Mouse (Mus musculus): ENCODE measurements around the gene Irgq. TPM values are rescaled to one million over a fixed set of nuclear protein-coding genes. Genes with fewer than 3 reads are reported as not detected.

Gene Irgq
- polyA plus RNA-seq, 1 experiment from 2014 or later: 8.4 TPM

DNA sequence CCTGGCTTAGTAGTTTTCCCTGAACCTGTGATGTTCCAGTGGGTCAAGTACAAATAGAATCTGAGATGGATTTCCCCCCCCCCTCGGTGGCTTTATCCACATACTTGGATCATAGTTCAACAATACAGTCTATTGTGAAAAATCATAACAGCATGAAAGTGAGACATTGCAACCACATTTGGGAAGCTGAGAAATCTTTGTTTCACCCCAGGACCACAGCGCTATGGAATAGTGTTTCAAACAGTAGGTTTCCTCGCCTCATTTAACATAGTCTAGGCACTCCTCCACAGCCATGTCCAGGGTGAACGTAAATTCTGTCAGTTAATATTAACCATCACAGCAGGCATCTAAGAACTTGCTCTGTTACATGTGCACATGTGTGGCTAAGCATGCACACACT lies 6.6 kb downstream of the Irgq start:
- WGBS: 89% methylated on average over 4 of the region's 4 CpGs
- Histone ChIP-seq H3K27ac (replicated peaks) (no peak overlapping the region), H3K9me3 (replicated peaks) (0 out of 2 replicates have a peak, but pooled peaks cover 5% of the 10 kb centered on the region), H3K27me3 (ENCODE audit: low read depth, poor library complexity, severe bottlenecking) (peaks cover 40% of the 10 kb centered on the region), H3K4me1 (peaks cover 20% of the 10 kb centered on the region), H3K4me3 (no peak overlapping the region), H3K36me3 (peaks cover 37% of the 10 kb centered on the region)
- no peak for DNase-seq (ENCODE audit: low spot score)

DNA sequence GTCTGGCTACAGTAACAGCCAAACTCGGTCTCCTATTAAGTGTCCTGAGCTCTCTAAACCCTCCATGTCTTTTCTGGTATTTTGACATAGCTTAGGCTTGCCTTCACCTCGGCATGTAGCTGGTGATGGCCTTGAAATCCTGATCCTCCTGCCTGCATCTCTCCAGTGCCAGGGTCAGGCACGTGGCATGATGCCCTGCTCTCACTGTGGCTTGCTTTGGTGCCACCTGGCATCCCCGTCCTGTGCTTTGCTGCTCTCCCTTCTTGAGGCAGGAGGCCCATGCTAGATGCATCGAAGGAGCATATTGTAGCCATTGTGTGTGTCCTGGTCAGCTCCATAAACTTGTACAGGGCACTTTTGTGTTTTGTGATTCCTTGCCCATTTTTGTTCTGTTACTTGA lies 7.1 kb downstream of the Irgq start:
- Histone ChIP-seq H3K27ac (replicated peaks) (no peak overlapping the region), H3K4me1 (peaks cover 15% of the 10 kb centered on the region), H3K9me3 (replicated peaks) (0 out of 2 replicates have a peak, but pooled peaks cover 5% of the 10 kb centered on the region), H3K27me3 (ENCODE audit: low read depth, poor library complexity, severe bottlenecking) (peaks cover 35% of the 10 kb centered on the region), H3K36me3 (peaks cover 37% of the 10 kb centered on the region), H3K4me3 (no peak overlapping the region)
- 77% methylated on average over 5 of the region's 5 CpGs for WGBS
- DNase-seq (ENCODE audit: low spot score): no peak

DNA sequence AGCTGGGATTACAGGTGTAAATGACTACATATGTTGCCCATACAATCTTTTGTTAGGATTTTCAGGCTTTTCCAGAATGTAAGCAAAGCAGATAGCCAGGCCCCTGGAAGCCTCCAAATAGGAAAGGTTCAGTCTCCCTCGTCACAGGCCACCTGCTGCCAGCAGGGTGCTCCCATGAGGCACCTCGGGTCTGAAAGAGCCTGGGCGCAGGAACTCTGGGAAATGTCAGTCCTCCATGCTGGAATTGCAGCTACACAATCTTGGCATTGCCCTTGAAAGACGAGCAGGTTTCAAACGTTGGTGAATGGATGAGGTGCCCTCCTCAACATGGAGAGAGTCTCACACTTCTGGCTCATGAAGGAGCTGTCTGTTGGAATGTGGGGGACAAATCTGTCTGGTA lies 7.7 kb downstream of the Irgq start:
- H3K9me3 ChIP-seq (replicated peaks): 0 out of 2 replicates have a peak, but pooled peaks cover 5% of the 10 kb centered on the region
- no peak overlapping the region for H3K27ac ChIP-seq (replicated peaks)
- H3K27me3 ChIP-seq (ENCODE audit: low read depth, poor library complexity, severe bottlenecking): peaks cover 30% of the 10 kb centered on the region
- WGBS: 50% methylated on average over 5 of the region's 5 CpGs
- no peak for DNase-seq (ENCODE audit: low spot score)
- H3K36me3 ChIP-seq: peaks cover 35% of the 10 kb centered on the region
- H3K4me3 ChIP-seq: no peak overlapping the region
- peaks cover 13% of the 10 kb centered on the region for H3K4me1 ChIP-seq

DNA sequence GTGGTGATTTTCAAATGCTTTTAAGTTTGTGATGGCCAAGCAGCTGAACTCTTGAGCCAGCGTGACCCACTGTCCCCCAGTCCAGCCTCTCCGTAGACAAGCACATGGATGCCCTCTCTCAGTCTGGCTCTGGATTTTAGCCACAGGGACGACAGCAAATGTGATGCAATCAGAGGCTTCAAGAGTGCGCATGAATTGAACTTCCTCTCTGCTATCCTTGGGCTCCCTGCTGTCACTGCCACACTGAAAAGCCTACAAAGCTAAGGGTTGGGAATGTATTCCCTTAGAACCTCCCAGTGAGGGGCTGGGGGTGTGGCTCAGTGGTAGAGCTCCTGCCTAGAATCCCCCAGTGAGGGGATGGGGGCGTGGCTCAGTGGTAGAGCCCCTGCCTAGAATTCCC lies 8.2 kb downstream of the Irgq start:
- WGBS: 86% methylated on average over 5 of the region's 5 CpGs
- Histone ChIP-seq H3K27ac (replicated peaks) (no peak overlapping the region), H3K27me3 (ENCODE audit: low read depth, poor library complexity, severe bottlenecking) (peaks cover 24% of the 10 kb centered on the region)

DNA sequence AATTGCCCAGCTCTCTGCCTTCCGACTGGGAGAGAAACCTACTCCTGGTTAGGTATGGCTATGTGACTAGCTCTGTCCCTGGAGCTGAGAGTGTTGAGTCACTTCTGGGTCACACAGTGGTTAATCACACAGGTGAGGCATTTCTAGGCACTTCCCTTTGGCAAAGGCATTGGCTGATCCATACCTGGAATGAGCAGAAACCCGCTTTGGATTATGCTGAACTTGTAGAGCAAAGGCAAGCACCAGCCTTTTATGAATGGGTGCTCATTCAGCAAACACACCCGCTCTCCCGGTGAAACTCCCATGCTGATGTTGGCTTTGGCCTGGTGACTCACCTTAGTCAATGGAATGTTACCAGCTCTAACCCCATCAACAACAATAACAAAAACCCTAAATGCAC lies 9.2 kb downstream of the Irgq start:
- Histone ChIP-seq H3K4me3 (no peak overlapping the region), H3K27me3 (ENCODE audit: low read depth, poor library complexity, severe bottlenecking) (peaks cover 14% of the 10 kb centered on the region), H3K4me1 (no peaks in the 10 kb centered on the region), H3K27ac (replicated peaks) (no peak overlapping the region), H3K9me3 (replicated peaks) (0 out of 2 replicates have a peak, but pooled peaks cover 5% of the 10 kb centered on the region), H3K36me3 (peaks cover 20% of the 10 kb centered on the region)
- DNase-seq (ENCODE audit: low spot score): no peak
- WGBS: 87% methylated on average over 4 of the region's 4 CpGs

More for the DNA sequence above, 8.2 kb downstream of the Irgq start:
- H3K4me3 ChIP-seq: no peak overlapping the region
- DNase-seq (ENCODE audit: low spot score): no peak
- peaks cover 7% of the 10 kb centered on the region for H3K4me1 ChIP-seq
- H3K9me3 ChIP-seq (replicated peaks): 0 out of 2 replicates have a peak, but pooled peaks cover 5% of the 10 kb centered on the region
- H3K36me3 ChIP-seq: peaks cover 29% of the 10 kb centered on the region

DNA sequence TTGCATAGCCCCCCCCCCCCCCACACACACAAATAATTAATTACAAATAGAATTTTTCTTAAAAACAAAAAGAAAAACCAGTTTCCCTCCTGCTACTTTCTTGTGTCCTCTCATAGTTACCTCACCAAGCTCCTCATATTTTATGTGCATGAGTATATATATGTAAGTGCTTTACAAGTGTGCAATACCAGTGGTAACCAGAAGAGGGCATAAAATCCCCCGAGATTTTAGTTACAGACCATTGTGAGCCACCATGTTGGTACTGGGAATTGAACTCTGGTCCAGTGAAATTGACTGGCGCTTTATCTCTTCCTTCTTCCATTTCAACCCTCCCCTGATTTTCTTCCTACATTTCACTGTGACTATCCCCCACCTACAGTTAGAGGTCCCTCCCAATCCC lies 14.0 kb downstream of the Irgq start:
- H3K4me1 ChIP-seq: peaks cover 19% of the 10 kb centered on the region
- no peaks in the 10 kb centered on the region for H3K27me3 ChIP-seq (ENCODE audit: low read depth, poor library complexity, severe bottlenecking)
- H3K27ac ChIP-seq (replicated peaks): no peak overlapping the region
- H3K9me3 ChIP-seq (replicated peaks): no peaks in the 10 kb centered on the region
- H3K36me3 ChIP-seq: peaks cover 17% of the 10 kb centered on the region
- no peak for DNase-seq (ENCODE audit: low spot score)
- no peak overlapping the region for H3K4me3 ChIP-seq
- 75% methylated on average over 2 of the region's 2 CpGs for WGBS

DNA sequence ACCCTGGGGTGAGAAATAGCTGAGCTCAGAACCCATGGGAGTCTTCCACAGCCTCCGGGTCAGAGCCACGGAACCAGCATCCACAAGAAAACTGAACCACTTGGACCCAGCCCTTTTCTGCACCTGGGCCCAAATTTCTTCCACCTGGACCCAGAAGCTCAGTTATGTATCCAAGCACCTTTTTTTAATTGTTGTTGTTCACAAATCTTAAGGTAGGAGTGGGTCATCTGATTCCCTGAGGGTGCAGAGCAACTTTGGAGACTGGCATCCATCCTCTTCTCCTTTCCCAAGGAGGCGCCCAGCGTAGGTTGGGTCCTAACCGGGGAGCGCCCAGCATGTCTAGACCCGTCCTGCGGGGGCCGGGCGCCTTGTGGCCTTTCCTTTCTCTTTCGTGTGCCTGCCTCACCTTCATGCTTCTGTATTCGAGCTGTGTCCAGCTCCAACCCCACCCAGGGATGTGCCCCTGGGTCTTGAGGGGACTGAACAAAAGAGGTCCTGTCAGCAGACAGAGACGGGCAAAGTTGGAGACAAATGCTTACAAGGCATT lies 15.7 kb downstream of the Irgq start, which contains the start of the genes Pinlyp and Xrcc1:
Pinlyp (minus strand) TSS at position 51 of the 547 bp plus-strand sequence.
Xrcc1 (plus strand) TSS at position 222 of the 547 bp plus-strand sequence.
- no peak for DNase-seq (ENCODE audit: low spot score)
- WGBS: 38% methylated on average over 13 of the region's 13 CpGs
- H3K9me3 ChIP-seq (replicated peaks): no peaks in the 10 kb centered on the region
- H3K36me3 ChIP-seq: peaks cover 34% of the 10 kb centered on the region
- H3K27ac ChIP-seq (replicated peaks): peak within 1 kb of the TSS; percentile 90
- no peaks in the 10 kb centered on the region for H3K27me3 ChIP-seq (ENCODE audit: low read depth, poor library complexity, severe bottlenecking)
- H3K4me3 ChIP-seq: peak within 1 kb of the TSS; percentile 88
- peaks cover 19% of the 10 kb centered on the region for H3K4me1 ChIP-seq

DNA sequence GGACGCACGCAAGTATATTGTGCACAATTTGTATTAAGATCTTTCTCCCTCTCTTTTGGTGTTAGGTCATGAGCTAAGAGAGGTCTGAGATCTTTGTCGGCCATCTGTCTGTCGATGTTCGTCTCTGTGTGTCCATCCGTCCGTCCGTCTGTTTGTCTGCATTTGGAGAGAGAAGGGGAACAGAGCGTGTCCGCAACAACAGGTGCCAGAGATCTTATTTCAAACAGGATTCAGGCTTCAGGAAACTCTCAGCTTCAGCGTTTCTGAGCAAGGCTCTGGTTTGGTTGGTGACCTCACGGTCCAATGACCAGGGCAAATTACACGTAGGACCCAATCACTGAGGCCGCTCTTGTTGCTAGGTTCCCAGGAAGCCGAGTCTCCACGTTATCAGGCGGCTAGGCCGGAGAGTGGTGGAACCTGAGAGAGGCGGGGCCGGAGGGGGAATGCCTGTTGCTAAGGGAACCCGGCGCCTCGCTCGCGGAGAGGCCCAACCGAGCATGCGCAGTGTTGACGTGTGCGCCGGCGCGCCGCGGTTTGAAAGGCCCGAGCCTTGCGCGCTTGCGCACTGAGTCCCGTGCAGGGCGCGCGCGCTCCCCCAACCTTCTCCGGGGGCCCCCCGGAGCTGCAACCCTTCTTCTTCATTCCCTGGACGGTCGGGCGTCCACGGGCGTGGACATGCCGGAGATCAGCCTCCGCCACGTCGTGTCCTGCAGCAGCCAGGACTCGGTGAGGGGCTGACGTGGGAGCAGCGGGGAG lies 16.3 kb downstream of the Irgq start:
- Histone ChIP-seq H3K9me3 (replicated peaks) (no peaks in the 10 kb centered on the region), H3K36me3 (peaks cover 40% of the 10 kb centered on the region), H3K4me1 (peaks cover 19% of the 10 kb centered on the region), H3K27ac (replicated peaks) (peak overlapping the region; percentile 90), H3K4me3 (peak overlapping the region; percentile 88), H3K27me3 (ENCODE audit: low read depth, poor library complexity, severe bottlenecking) (no peaks in the 10 kb centered on the region)
- WGBS: 1% methylated on average over 57 of the region's 57 CpGs
- peak; percentile 99 for DNase-seq (ENCODE audit: low spot score)

DNA sequence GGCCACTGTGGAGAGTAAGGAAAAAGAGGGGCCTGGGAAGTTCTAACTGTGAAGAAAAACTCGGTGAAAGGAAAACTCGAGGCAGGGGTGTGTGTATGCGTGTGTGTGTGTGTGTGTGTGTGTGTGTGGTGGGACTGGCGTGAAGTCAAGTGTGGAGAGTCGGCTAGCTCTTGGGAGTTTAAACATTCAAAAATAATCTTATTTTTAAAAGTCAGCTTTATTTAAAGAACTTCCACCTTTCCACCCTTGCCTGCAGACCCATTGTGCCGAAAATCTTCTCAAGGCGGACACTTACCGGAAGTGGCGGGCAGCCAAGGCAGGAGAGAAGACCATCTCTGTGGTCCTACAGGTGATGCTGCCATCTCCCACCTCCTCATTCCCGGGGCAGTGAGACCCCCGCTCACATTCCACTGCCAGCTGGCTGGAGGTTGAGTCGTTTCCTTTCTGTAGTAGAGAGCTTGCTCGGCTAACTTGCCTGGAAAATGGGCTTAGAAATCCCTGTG lies 17.1 kb downstream of the Irgq start:
- Histone ChIP-seq H3K4me1 (peaks cover 19% of the 10 kb centered on the region), H3K36me3 (peaks cover 48% of the 10 kb centered on the region), H3K4me3 (peak overlapping the region; percentile 88), H3K27me3 (ENCODE audit: low read depth, poor library complexity, severe bottlenecking) (no peaks in the 10 kb centered on the region), H3K9me3 (replicated peaks) (no peaks in the 10 kb centered on the region), H3K27ac (replicated peaks) (peak overlapping the region; percentile 90)
- WGBS: 39% methylated on average over 13 of the region's 13 CpGs
- DNase-seq (ENCODE audit: low spot score): no peak

DNA sequence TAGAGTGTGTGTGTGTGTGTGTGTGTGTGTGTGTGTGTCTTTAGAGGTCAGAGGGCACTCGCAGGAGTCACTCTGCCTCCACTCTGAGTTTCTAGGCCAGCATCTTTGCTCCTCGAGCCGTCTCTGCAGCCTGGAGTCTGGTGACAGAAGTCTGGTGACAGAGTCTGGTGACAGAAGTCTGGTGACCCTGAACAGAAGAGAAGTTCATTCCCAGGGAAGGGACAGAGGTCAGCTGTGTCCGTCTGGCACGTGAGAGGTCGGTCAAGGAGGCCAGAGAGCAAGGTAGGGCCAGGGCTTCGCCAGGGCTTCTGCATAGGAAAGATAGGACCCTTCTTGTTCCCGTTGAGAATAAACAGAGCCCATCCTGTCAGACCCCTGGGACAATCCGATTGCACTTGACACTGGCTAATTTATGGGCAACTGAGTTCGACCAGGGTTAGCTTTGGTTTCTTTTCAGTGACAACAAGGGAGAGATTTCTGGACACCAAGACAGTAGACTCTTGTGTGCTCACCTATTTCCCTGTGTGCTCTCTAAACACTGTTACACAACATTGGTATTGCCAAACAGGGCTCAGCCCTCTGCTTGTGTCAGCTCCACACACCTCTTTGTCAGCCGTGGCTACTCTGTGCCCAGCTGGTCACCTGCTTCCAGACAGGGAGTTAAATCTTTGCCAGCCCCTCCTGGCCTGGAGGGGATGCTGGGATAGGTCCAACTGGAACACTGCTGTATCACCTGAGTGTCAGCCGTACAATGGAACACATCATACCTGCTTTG lies 21.7 kb downstream of the Irgq start:
- Histone ChIP-seq H3K9me3 (replicated peaks) (no peaks in the 10 kb centered on the region; the same call in 1 of the 2 replicates), H3K27ac (replicated peaks) (no peak overlapping the region), H3K27me3 (ENCODE audit: low read depth, poor library complexity, severe bottlenecking) (no peaks in the 10 kb centered on the region), H3K4me3 (no peak overlapping the region), H3K36me3 (peaks cover 89% of the 10 kb centered on the region), H3K4me1 (peaks cover 10% of the 10 kb centered on the region)
- no peak for DNase-seq (ENCODE audit: low spot score)
- 90% methylated on average over 12 of the region's 12 CpGs for WGBS

DNA sequence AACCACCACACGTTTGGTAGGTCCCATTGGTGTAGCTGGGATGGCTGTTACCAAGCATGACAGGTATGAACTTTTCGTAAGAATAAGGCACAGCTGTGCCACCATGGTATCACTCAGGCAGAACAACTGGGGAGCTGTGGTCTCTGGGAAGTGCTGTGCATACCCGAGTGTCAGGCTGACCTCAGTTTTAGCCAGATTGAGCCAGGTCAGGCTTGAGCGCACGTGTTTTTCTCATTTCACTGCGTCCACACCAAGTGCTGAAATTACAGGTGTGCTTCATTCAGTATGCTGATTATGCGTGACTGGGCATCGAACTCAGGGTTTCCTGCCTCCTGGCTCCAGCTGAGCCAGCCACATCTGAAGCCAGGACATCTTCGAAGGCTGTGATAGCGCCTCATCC lies 25.3 kb downstream of the Irgq start:
- H3K4me3 ChIP-seq: no peak overlapping the region
- WGBS: 95% methylated on average over 10 of the region's 10 CpGs
- no peaks in the 10 kb centered on the region for H3K4me1 ChIP-seq
- H3K36me3 ChIP-seq: peaks cover 91% of the 10 kb centered on the region
- DNase-seq (ENCODE audit: low spot score): no peak
- H3K27me3 ChIP-seq (ENCODE audit: low read depth, poor library complexity, severe bottlenecking): no peaks in the 10 kb centered on the region
- no peak overlapping the region for H3K27ac ChIP-seq (replicated peaks)
- no peaks in the 10 kb centered on the region; the same call in 1 of the 2 replicates for H3K9me3 ChIP-seq (replicated peaks)

DNA sequence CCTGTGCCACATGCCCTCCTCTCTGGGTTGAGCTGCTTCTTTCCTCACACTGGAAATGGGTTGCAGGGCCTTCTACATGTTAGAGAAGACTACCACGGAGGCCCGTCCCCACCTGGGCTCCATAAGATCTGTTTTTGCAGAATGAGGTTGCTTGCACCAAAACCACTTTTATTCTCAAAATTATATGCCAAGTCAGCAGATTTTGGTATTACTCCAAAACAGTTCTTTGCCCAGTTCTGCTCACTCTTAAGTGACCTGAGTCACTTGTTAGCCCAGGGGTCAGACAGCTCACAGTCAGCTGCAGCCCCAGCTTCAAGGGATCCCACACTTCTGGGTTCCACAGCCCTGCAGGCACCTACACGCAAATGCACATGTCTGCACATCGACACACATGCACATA lies 31.0 kb downstream of the Irgq start:
- H3K9me3 ChIP-seq (replicated peaks): no peaks in the 10 kb centered on the region; the same call in 1 of the 2 replicates
- H3K27me3 ChIP-seq (ENCODE audit: low read depth, poor library complexity, severe bottlenecking): no peaks in the 10 kb centered on the region
- WGBS: 95% methylated on average over 4 of the region's 4 CpGs
- no peaks in the 10 kb centered on the region for H3K4me1 ChIP-seq
- no peak for DNase-seq (ENCODE audit: low spot score)
- H3K27ac ChIP-seq (replicated peaks): no peak overlapping the region
- H3K4me3 ChIP-seq: no peak overlapping the region
- peaks cover 91% of the 10 kb centered on the region for H3K36me3 ChIP-seq
